Mouse (Mus musculus): ENCODE measurements around the gene Fam78a. TPM values are rescaled to one million over a fixed set of nuclear protein-coding genes. Genes with fewer than 3 reads are reported as not detected.

The Fam78a gene
- polyA plus RNA-seq, 1 experiment from 2014 or later = 3.1 TPM

- Histone ChIP-seq H3K4me3 (ENCODE audit: low read depth, low read length) (no peak overlapping the region), H3K4me2 (ENCODE audit: low read depth) (no peak overlapping the region), H3K36me3 (ENCODE audit: control insufficient read depth, insufficient read depth, low read length) (no peaks in the 10 kb centered on the region), H3K9ac (ENCODE audit: low read length) (no peak overlapping the region), H3K27ac (ENCODE audit: low read depth, low read length) (no peak overlapping the region), H3K27me3 (ENCODE audit: control insufficient read depth, insufficient read depth, low read length) (no peaks in the 10 kb centered on the region), H3K4me1 (ENCODE audit: control insufficient read depth, insufficient read depth, low read length) (no peaks in the 10 kb centered on the region; the same call in 1 of the 2 replicates), H3K9me3 (ENCODE audit: control insufficient read depth, low read length) (no peaks in the 10 kb centered on the region)
- DNase-seq (ENCODE audit: low spot score) (no peak), ATAC-seq (ENCODE audit: insufficient read depth, low FRiP score, low TSS enrichment) (no peak)
- WGBS = 79% methylated on average over 6 of the region's 6 CpGs
Observed at GRCm38 (mm10) chr2:32059613-32060012, 25.0 kb downstream of the Fam78a start.

- Histone ChIP-seq H3K9me3 (ENCODE audit: control insufficient read depth, low read length) (no peaks in the 10 kb centered on the region), H3K27me3 (ENCODE audit: control insufficient read depth, insufficient read depth, low read length) (no peaks in the 10 kb centered on the region), H3K27ac (ENCODE audit: low read depth, low read length) (no peak overlapping the region), H3K9ac (ENCODE audit: low read length) (no peak overlapping the region), H3K4me2 (ENCODE audit: low read depth) (no peak overlapping the region), H3K36me3 (ENCODE audit: control insufficient read depth, insufficient read depth, low read length) (no peaks in the 10 kb centered on the region), H3K4me3 (ENCODE audit: low read depth, low read length) (no peak overlapping the region), H3K4me1 (ENCODE audit: control insufficient read depth, insufficient read depth, low read length) (no peaks in the 10 kb centered on the region; the same call in 1 of the 2 replicates)
- WGBS = 40% methylated on average over 5 of the region's 5 CpGs
- ATAC-seq (ENCODE audit: insufficient read depth, low FRiP score, low TSS enrichment) = no peak
- DNase-seq (ENCODE audit: low spot score) = no peak
Observed at GRCm38 (mm10) chr2:32058716-32059115, 25.9 kb downstream of the Fam78a start.

GRCm38 (mm10) chr2:32058241-32058640 lies 26.4 kb downstream of the Fam78a start:
- Histone ChIP-seq H3K9me3 (ENCODE audit: control insufficient read depth, low read length) (no peaks in the 10 kb centered on the region), H3K36me3 (ENCODE audit: control insufficient read depth, insufficient read depth, low read length) (no peaks in the 10 kb centered on the region), H3K27me3 (ENCODE audit: control insufficient read depth, insufficient read depth, low read length) (no peaks in the 10 kb centered on the region), H3K9ac (ENCODE audit: low read length) (no peak overlapping the region), H3K27ac (ENCODE audit: low read depth, low read length) (no peak overlapping the region), H3K4me3 (ENCODE audit: low read depth, low read length) (no peak overlapping the region), H3K4me2 (ENCODE audit: low read depth) (no peak overlapping the region), H3K4me1 (ENCODE audit: control insufficient read depth, insufficient read depth, low read length) (no peaks in the 10 kb centered on the region; the same call in 1 of the 2 replicates)
- no peak for DNase-seq (ENCODE audit: low spot score)
- no peak for ATAC-seq (ENCODE audit: insufficient read depth, low FRiP score, low TSS enrichment)
- WGBS = 74% methylated on average over 9 of the region's 9 CpGs

- no peak overlapping the region for H3K4me2 ChIP-seq (ENCODE audit: low read depth)
- WGBS = 81% methylated on average over 4 of the region's 4 CpGs
Observed at GRCm38 (mm10) chr2:32057794-32058193, 26.9 kb downstream of the Fam78a start.

DNA sequence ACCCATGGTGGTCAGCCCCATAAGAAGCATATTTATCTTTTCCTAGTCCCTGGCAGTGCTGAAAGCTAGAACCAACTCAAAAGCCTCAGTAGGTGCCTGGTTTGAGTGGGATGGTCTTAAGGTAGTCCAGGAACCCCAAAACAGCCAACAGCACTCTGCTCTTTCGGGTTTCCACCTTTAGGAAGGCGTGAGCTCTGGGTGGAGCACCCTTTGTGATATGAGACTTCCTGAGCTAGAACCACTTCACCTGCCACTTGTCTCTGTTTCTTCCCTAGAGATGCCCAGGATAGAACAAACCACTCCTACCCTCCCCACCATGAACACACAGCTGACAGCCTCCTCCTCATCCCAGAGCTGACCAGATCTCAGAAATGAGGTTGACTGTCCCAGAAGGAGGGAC lies 27.3 kb downstream of the Fam78a start:
- no peak for DNase-seq (ENCODE audit: low spot score)
- ATAC-seq (ENCODE audit: insufficient read depth, low FRiP score, low TSS enrichment) = no peak
- no peak overlapping the region for H3K27ac ChIP-seq (ENCODE audit: low read depth, low read length)
- peaks cover 2% of the 10 kb centered on the region for H3K36me3 ChIP-seq (ENCODE audit: control insufficient read depth, insufficient read depth, low read length)
- no peak overlapping the region for H3K4me2 ChIP-seq (ENCODE audit: low read depth)
- H3K27me3 ChIP-seq (ENCODE audit: control insufficient read depth, insufficient read depth, low read length) = no peaks in the 10 kb centered on the region
- no peak overlapping the region for H3K4me3 ChIP-seq (ENCODE audit: low read depth, low read length)
- H3K4me1 ChIP-seq (ENCODE audit: control insufficient read depth, insufficient read depth, low read length) = no peaks in the 10 kb centered on the region; the same call in 1 of the 2 replicates
- H3K9me3 ChIP-seq (ENCODE audit: control insufficient read depth, low read length) = no peaks in the 10 kb centered on the region
- 87% methylated on average over 2 of the region's 2 CpGs for WGBS
- no peak overlapping the region for H3K9ac ChIP-seq (ENCODE audit: low read length)

More at GRCm38 (mm10) chr2:32057794-32058193, 26.9 kb downstream of the Fam78a start:
- H3K27ac ChIP-seq (ENCODE audit: low read depth, low read length) = no peak overlapping the region
- no peak overlapping the region for H3K4me3 ChIP-seq (ENCODE audit: low read depth, low read length)
- no peak for ATAC-seq (ENCODE audit: insufficient read depth, low FRiP score, low TSS enrichment)
- H3K4me1 ChIP-seq (ENCODE audit: control insufficient read depth, insufficient read depth, low read length) = no peaks in the 10 kb centered on the region; the same call in 1 of the 2 replicates
- no peaks in the 10 kb centered on the region for H3K36me3 ChIP-seq (ENCODE audit: control insufficient read depth, insufficient read depth, low read length)
- DNase-seq (ENCODE audit: low spot score) = no peak
- no peak overlapping the region for H3K9ac ChIP-seq (ENCODE audit: low read length)
- no peaks in the 10 kb centered on the region for H3K27me3 ChIP-seq (ENCODE audit: control insufficient read depth, insufficient read depth, low read length)
- H3K9me3 ChIP-seq (ENCODE audit: control insufficient read depth, low read length) = no peaks in the 10 kb centered on the region

GRCm38 (mm10) chr2:32056524-32056923 lies 28.1 kb downstream of the Fam78a start:
- no peak overlapping the region for H3K27ac ChIP-seq (ENCODE audit: low read depth, low read length)
- DNase-seq (ENCODE audit: low spot score) = no peak
- no peak overlapping the region for H3K4me3 ChIP-seq (ENCODE audit: low read depth, low read length)
- H3K9ac ChIP-seq (ENCODE audit: low read length) = no peak overlapping the region
- H3K36me3 ChIP-seq (ENCODE audit: control insufficient read depth, insufficient read depth, low read length) = peaks cover 5% of the 10 kb centered on the region
- no peak overlapping the region for H3K4me2 ChIP-seq (ENCODE audit: low read depth)
- no peak for ATAC-seq (ENCODE audit: insufficient read depth, low FRiP score, low TSS enrichment)
- no peaks in the 10 kb centered on the region; the same call in 1 of the 2 replicates for H3K4me1 ChIP-seq (ENCODE audit: control insufficient read depth, insufficient read depth, low read length)
- H3K9me3 ChIP-seq (ENCODE audit: control insufficient read depth, low read length) = no peaks in the 10 kb centered on the region
- 85% methylated on average over 10 of the region's 10 CpGs for WGBS
- H3K27me3 ChIP-seq (ENCODE audit: control insufficient read depth, insufficient read depth, low read length) = no peaks in the 10 kb centered on the region

DNA sequence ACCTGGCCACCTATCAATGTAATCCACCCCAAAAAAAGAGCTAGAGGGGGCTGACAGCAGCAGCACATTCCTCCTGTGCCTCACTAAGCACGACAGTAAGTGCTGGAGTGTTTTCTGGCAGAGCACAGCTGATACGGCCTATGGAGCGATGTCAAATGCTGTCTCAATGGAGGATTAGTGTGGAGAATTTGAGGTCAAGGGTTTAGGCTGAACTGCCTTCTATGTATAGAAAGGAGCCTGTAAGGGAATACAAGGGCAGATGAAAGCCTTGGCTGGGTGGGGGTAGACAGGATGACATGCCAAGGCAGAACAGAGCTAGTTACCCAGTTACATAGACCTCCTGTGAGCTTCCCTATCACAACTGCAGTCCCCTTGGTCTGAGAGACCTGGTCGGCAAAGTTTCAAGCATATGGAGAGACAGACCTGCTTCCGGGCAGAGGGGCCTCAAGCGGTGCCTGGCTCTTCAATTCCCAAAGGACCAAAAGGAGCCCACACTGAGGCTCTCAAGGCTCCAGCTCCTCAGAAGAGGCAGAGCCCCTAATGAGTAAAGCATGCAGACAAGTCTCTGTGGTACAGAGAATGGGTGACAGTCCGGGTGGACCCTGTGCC lies 29.2 kb downstream of the Fam78a start:
- H3K4me1 ChIP-seq (ENCODE audit: control insufficient read depth, insufficient read depth, low read length) = no peaks in the 10 kb centered on the region; the same call in 1 of the 2 replicates
- DNase-seq (ENCODE audit: low spot score) (no peak), ATAC-seq (ENCODE audit: insufficient read depth, low FRiP score, low TSS enrichment) (no peak)
- H3K9me3 ChIP-seq (ENCODE audit: control insufficient read depth, low read length) = no peaks in the 10 kb centered on the region
- H3K36me3 ChIP-seq (ENCODE audit: control insufficient read depth, insufficient read depth, low read length) = peaks cover 6% of the 10 kb centered on the region
- no peak overlapping the region for H3K9ac ChIP-seq (ENCODE audit: low read length)
- H3K4me2 ChIP-seq (ENCODE audit: low read depth) = no peak overlapping the region
- no peak overlapping the region for H3K4me3 ChIP-seq (ENCODE audit: low read depth, low read length)
- H3K27me3 ChIP-seq (ENCODE audit: control insufficient read depth, insufficient read depth, low read length) = no peaks in the 10 kb centered on the region
- 60% methylated on average over 7 of the region's 7 CpGs for WGBS
- H3K27ac ChIP-seq (ENCODE audit: low read depth, low read length) = no peak overlapping the region

DNA sequence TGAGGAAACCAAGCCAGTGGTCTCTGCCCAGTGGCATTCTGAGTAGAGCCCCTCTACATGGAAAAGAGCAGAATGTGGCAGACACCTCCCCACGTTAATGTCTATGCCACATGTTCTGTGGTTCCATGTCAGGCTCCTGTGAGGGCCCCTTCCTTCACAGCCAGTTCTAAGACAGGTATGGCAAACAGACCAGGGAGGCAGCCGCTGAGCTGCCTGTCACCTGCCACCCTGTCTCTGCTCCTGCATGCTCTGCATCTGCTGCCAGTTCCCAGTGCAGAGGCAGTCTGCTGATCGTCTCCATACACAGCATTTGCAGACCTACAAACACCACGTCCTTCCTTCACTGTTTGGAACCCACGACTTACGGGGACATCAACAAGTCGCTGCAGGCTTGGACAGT lies 32.2 kb downstream of the Fam78a start:
- no peak for ATAC-seq (ENCODE audit: insufficient read depth, low FRiP score, low TSS enrichment)

DNA sequence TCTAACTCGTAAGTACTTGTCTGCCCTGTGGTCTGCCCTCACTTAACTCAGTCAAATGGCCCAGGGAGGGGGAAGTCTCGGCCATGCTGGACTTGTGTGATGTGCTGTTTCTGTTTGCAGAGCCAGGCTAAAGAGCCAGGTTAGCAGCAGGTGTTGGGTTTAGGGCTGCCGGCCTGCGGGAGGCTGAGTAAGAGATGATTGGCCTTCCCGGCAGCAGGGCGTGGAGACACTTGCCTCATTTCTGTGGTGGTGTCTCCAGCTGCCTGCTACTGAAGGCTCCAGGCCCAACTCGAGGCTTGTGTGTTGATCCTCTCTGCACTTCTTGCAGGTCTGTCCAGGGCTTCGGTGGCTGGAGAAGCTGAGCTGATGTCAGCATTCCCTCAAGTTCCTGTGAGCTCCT lies 32.9 kb downstream of the Fam78a start:
- H3K4me3 ChIP-seq (ENCODE audit: low read depth, low read length) = no peak overlapping the region
- ATAC-seq (ENCODE audit: insufficient read depth, low FRiP score, low TSS enrichment) = no peak
- H3K36me3 ChIP-seq (ENCODE audit: control insufficient read depth, insufficient read depth, low read length) = peaks cover 10% of the 10 kb centered on the region
- no peaks in the 10 kb centered on the region for H3K27me3 ChIP-seq (ENCODE audit: control insufficient read depth, insufficient read depth, low read length)
- no peaks in the 10 kb centered on the region for H3K9me3 ChIP-seq (ENCODE audit: control insufficient read depth, low read length)
- H3K9ac ChIP-seq (ENCODE audit: low read length) = no peak overlapping the region
- H3K4me1 ChIP-seq (ENCODE audit: control insufficient read depth, insufficient read depth, low read length) = no peaks in the 10 kb centered on the region; the same call in 1 of the 2 replicates
- WGBS = 78% methylated on average over 8 of the region's 8 CpGs
- H3K4me2 ChIP-seq (ENCODE audit: low read depth) = no peak overlapping the region
- no peak for DNase-seq (ENCODE audit: low spot score)
- no peak overlapping the region for H3K27ac ChIP-seq (ENCODE audit: low read depth, low read length)

More for the DNA sequence above, 32.2 kb downstream of the Fam78a start:
- no peaks in the 10 kb centered on the region; the same call in 1 of the 2 replicates for H3K4me1 ChIP-seq (ENCODE audit: control insufficient read depth, insufficient read depth, low read length)
- H3K27ac ChIP-seq (ENCODE audit: low read depth, low read length) = no peak overlapping the region
- no peaks in the 10 kb centered on the region for H3K27me3 ChIP-seq (ENCODE audit: control insufficient read depth, insufficient read depth, low read length)
- H3K36me3 ChIP-seq (ENCODE audit: control insufficient read depth, insufficient read depth, low read length) = peaks cover 10% of the 10 kb centered on the region
- no peak overlapping the region for H3K9ac ChIP-seq (ENCODE audit: low read length)
- no peak for DNase-seq (ENCODE audit: low spot score)
- H3K4me2 ChIP-seq (ENCODE audit: low read depth) = no peak overlapping the region
- no peak overlapping the region for H3K4me3 ChIP-seq (ENCODE audit: low read depth, low read length)
- no peaks in the 10 kb centered on the region for H3K9me3 ChIP-seq (ENCODE audit: control insufficient read depth, low read length)
- WGBS = 93% methylated on average over 7 of the region's 7 CpGs
